Mouse (Mus musculus) urinary bladder, postnatal 36 days (tissue): ENCODE measurements around the gene Mif.
A peak's percentile ranks its signal among the peaks of the same experiment; 100 is the strongest.

Experiments
- DNase-seq, 2 experiments: peaks; one replicate each; pipeline ENCODE4 v3.0.0; 2022; ENCODE audit warnings: low spot score in 2 of 2, mixed read lengths in 1 of 2

Gene Mif

GRCm38 (mm10) chr10:75837248-75837759, 22.7 kb downstream of the Mif start, which contains the start of gene Gstt2:
TSS of gene Gstt2 (minus strand) at chr10:75837424.
- peak; percentile 84 to 93 for DNase-seq

GRCm38 (mm10) chr10:75835761-75836531, 24.1 kb downstream of the Mif start:
- DNase-seq: peak in 1 of 2 experiments; percentile 45

DNA sequence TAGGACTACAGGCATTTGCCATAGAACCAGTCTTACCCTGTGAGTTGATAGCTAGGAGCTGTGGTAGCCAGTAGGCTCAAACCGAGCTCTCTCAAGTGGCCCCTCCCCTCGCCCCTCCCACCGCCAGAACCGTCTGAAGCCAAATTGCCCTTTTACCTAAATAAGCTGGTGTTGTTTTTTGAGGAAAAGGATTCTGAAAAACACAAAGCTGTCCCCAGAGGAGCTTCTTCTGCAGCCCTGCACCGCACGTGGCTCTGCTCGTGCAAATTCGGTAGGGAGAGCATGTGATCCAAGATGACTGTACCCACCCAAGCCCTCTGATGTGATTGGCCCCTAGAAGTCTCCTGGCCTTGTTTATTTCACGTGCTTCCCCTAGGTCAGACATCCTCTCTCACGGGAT, 24.7 kb downstream of the Mif start:
- DNase-seq: peak; percentile 67 to 87

DNA sequence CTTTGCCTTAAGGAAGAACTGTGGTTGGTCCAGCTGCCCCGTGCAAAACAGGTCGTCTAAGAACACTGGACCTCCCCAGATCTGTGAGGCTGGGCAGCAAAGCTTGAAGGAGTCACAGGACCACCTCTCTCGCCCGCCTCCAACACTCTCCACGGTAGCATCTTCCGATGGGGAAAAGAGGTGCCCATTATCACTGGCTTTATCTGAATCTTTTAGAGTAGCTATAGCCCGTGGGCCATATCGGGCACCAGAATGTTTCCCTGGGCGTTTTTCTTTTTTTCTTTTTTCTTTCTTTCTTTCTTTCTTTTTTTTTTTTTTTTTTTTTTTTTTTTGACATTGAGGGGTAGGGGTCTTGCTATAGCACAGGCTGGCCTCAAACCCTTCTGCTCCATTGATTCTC, 25.3 kb downstream of the Mif start:
- DNase-seq: peak in 1 of 2 experiments; percentile 33

- DNase-seq: peak; percentile 76 to 86
Observed at GRCm38 (mm10) chr10:75834250-75834649, 25.8 kb downstream of the Mif start.

GRCm38 (mm10) chr10:75833456-75834080, 26.5 kb downstream of the Mif start:
- DNase-seq: peak in 1 of 2 experiments; percentile 44

DNA sequence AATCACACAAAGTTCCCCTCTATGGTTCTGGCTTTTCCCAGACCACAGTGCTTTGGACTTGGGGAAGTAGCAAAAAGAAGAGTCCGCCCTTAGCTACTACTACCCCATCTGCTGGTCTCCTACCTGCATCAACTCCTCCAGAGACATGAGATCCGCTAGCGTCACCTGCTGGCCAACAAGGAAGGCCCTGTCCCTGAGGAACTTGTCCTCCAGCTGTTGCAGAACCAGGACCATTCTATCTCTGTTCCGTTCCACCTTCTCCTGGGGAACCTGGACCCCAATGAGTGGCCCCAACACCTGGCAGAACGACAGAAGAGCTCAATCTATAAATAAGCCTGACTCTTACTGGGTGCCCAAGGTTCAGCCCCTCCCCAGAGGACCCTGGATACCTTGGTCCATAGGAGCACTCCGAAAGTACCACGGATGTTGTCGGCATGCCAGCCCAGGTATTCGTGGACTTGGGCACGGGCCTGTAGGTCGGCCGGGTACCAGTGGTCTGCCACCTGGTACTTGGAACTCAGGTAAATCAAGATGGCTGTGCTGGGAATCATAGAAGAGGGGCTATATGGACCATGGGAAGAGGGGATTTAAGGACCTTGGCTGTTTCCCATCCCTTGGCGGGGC, 27.7 kb downstream of the Mif start:
- peak; percentile 65 to 80 for DNase-seq

GRCm38 (mm10) chr10:75830275-75830670, 29.8 kb downstream of the Mif start:
- DNase-seq: no peak

DNA sequence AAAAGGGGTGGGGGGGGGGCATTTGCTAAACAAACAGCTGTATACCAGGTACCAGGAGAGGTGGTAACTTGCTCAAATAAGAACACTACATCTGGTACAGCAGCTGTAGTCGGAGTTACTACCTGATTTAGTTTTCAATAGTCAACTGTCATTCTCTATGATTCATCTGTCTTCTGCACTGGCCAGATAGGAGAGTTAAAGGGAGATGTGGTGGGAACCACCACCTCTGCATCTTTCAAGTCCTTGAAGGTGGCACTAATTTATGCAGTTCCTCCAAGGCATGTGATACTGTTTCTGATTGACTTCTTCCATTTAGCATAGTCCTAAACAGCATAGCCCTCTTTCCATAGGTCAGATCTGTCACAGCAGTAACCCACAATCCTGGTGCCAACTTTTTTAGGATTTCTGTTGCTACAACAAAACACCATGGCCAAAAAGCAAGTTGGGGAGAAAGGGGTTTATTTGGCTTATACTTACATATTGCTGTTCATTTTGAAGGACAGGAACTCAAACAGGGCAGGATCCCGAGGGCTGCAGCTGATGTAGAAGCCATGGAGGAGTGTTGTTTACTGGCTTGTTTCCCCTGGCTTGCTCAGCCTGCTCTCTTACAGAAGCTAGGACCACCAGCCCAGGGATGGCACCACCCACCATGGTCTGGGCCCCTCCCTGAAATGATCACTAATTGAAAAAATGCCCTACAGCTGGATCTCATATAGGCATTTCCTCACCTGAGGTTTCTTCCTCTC, 30.3 kb downstream of the Mif start:
- no peak for DNase-seq

GRCm38 (mm10) chr10:75828500-75828931, 31.5 kb downstream of the Mif start:
- peak in 1 of 2 experiments; percentile 60 for DNase-seq

DNA sequence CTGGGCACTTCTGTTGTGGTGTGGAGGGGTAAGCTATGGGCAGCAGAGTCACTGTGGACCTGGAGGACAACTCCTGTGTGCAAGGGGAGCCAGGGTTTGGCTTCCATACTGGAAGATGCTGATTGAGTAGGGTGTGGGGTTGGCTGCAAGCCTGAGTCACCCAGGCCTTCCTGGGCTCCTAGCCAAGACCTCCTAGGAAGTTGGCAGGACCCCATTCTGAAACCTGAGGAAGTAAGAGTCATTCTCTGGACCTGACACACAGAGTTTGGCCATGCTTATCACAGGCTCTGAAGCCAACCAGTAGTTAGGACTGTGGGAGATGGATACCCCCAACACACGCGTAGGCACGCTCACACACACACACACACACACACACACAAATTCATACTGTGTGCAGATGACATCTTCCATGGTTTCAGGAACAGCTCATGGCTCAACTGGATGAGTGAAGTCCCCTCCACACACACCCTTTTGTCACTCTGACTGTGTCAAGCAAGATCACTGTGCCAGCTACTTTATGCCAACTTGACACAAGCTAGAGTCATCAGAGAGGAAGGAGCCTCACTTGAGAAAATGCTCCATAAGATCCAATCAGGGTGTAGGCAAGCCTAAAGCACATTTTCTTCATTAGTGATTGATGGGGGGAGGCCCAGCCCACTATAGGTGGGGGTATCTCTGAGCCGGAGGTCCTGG, 32.2 kb downstream of the Mif start:
- DNase-seq: peak in 1 of 2 experiments; percentile 37

DNA sequence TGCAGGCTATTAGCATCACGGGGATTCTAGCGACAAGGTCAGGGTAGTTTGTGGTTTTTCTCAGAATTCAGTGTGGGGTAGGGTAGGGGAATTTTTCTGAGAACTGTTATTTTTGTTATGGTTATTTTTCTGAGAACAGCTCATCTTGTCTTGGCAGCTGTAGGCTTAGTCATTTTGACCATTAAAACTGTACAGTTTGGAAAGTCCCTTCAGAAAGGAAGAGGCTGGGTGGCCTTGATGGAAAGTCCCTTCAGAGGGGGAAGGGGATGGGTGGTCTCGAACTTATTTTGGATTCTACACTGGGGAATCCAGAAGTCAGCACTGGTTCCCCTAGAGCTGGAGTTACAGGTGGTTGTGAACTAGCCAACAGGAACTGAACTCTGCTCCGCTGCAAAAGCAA, 35.5 kb downstream of the Mif start:
- no peak for DNase-seq

DNA sequence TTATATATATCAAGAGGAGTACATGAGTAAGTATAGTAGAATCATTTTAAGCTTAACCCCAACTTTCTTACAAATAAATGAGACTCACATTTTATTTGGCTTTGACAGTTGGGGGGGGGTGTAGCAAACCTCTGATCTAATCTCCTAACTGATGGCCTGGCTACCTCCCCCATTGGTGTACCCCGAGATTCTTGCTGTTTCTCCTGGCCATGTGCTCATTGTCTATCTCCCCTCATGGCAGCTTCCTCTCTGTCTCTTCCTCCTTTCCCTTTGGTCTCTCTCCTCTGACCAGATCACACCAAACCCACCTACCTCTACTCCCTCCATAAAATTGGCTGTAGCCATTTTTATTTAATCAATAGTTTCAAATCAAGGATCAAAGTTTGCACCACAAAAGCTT, 36.3 kb downstream of the Mif start:
- DNase-seq: no peak

GRCm38 (mm10) chr10:75822443-75822842, 37.6 kb downstream of the Mif start, which contains the start of gene Gstt4:
TSS of gene Gstt4 (minus strand) at chr10:75822543.
- no peak for DNase-seq

GRCm38 (mm10) chr10:75819882-75820281, 40.2 kb downstream of the Mif start:
- DNase-seq: no peak

DNA sequence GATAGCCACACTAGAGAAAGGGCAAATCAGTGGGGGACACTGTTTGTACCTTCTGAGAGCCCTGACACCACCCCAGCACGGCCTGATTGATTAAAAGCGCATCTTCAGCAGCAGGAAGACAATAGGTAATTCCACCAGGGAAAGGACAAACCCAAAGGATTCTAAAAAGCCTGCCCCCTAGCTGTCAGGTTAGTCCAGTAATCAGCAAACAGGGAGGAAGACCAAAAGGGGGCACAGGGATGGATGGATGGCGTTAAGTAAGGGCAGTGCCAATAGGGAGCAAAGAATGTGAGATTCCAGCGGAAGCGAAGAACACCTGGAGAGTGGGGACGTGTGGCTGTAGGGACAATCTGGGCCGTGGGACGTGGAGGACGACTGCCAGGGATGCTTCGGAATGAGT, 41.4 kb downstream of the Mif start:
- no peak for DNase-seq
